9 mouse cellular contexts compared by ENCODE assay signal in the genomic region with DNA sequence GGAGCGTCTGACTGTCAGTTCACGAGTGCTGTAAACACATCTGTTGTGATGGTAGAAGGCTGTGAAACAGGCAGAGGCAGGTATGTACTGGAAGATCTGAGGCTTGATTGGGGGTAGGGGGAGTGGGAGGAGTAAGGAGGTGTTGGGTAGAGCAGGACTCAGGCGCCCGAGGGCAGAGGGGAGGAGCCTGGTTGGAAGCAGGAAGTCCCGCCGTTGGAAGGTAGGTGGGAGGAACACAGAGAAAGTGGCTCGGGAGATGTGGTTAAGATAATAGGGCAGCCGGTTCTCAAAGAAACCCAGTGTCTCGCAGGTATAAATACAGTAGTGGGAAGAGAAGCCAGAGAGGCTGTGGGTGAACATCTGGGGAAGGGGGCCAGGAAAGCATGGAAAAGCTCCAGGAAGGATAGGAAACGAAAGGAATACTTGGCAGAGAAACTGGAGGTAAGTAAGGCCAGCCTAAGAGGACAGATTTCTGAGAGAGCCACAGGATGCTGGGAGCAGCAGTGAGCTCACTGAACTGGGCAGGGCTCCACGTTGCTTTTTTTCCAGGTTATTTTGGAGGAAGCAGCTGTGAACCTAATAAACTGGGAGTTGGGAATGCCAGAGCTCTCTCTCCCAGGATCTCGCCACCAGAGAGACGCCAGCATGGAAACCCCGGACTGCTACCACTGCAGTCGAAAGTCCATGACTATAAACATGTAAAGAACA. TPM values are rescaled to one million over a fixed set of nuclear protein-coding genes. Genes with fewer than 3 reads are reported as not detected.
DNase-seq lines count a peak whose midpoint lies in the region; ATAC-seq lines count a peak whose summit lies in the region.
"Had no signal": no experiment of that assay in that cellular context is flagged by ENCODE, and none has a peak within 500 bp of the region (broad histone marks: within the 10 kb centered on the region; RNA-seq: fewer than 3 reads in every experiment).

No protein-coding gene starts in this region.

- 30% methylated on average over 15 of the region's 15 CpGs for WGBS in forebrain, embryonic 13.5 days
- 5% methylated on average over 15 of the region's 15 CpGs for WGBS in limb, embryonic 12.5 days
- 32% methylated on average over 15 of the region's 15 CpGs for WGBS in midbrain, embryonic 13.5 days

- ATAC-seq in forebrain, embryonic 13.5 days = no peak
- ATAC-seq in hematopoietic stem cell, adult 5-6 weeks (replicated peaks in 1 of 2; ENCODE audit: insufficient read depth in 1 of 2, low FRiP score in 2 of 2, low TSS enrichment in 1 of 2, low read depth in 1 of 2, poor library complexity in 2 of 2, severe bottlenecking in 2 of 2) = peak; percentile 89 to 92
- peak; percentile 52; the same call in 1 of the 2 replicates for ATAC-seq in limb, embryonic 12.5 days (ENCODE audit: insufficient number of reproducible peaks, insufficient read depth, low FRiP score, low TSS enrichment, low read depth)
- no peak for ATAC-seq in midbrain, embryonic 13.5 days

- no peaks in the 10 kb centered on the region for H3K36me3 ChIP-seq in forebrain, embryonic 13.5 days (ENCODE audit: poor library complexity, severe bottlenecking)
- H3K36me3 ChIP-seq in limb, embryonic 12.5 days = no peaks in the 10 kb centered on the region
- no peaks in the 10 kb centered on the region for H3K36me3 ChIP-seq in midbrain, embryonic 13.5 days

- H3K27me3 ChIP-seq in forebrain, embryonic 13.5 days = no peaks in the 10 kb centered on the region
- H3K27me3 ChIP-seq in limb, embryonic 12.5 days = no peaks in the 10 kb centered on the region
- no peaks in the 10 kb centered on the region for H3K27me3 ChIP-seq in midbrain, embryonic 13.5 days

- peak; percentile 82 for DNase-seq in CD4-positive, CD25-positive, alpha-beta regulatory T cell, adult 2 months (ENCODE audit: low read depth, low spot score)
- DNase-seq in adrenal gland, postnatal 14 days = peak; percentile 45
- DNase-seq in urinary bladder, postnatal 14 days (ENCODE audit: low spot score) = peak; percentile 68
- DNase-seq in spleen, adult 12 weeks (ENCODE audit: low spot score) = no peak

- no peak overlapping the region for H3K9ac ChIP-seq in forebrain, embryonic 13.5 days
- 0 out of 2 replicates have a peak overlapping the region, but pooled peaks have one; percentile 8 for H3K9ac ChIP-seq in limb, embryonic 12.5 days (replicated peaks)
- H3K9ac ChIP-seq in midbrain, embryonic 13.5 days (replicated peaks) = peak overlapping the region; percentile 33; the same call in 1 of the 2 replicates

- peaks cover 69% of the 10 kb centered on the region for H3K4me1 ChIP-seq in forebrain, embryonic 13.5 days
- peaks cover 48% of the 10 kb centered on the region for H3K4me1 ChIP-seq in limb, embryonic 12.5 days (replicated peaks)
- H3K4me1 ChIP-seq in midbrain, embryonic 13.5 days (replicated peaks) = peaks cover 73% of the 10 kb centered on the region

- peak overlapping the region; percentile 32 for H3K4me2 ChIP-seq in forebrain, embryonic 13.5 days
- peak overlapping the region; percentile 54 for H3K4me2 ChIP-seq in limb, embryonic 12.5 days
- H3K4me2 ChIP-seq in midbrain, embryonic 13.5 days (replicated peaks) = peak overlapping the region; percentile 26

- H3K4me3 ChIP-seq in forebrain, embryonic 13.5 days = no peak overlapping the region
- H3K4me3 ChIP-seq in limb, embryonic 12.5 days (replicated peaks) = peak overlapping the region; percentile 25
- H3K4me3 ChIP-seq in midbrain, embryonic 13.5 days (replicated peaks) = no peak overlapping the region
- H3K4me3 ChIP-seq: erythroblast, embryonic 14.5 days had no signal

- H3K9me3 ChIP-seq in forebrain, embryonic 13.5 days (replicated peaks) = no peaks in the 10 kb centered on the region
- H3K9me3 ChIP-seq in limb, embryonic 12.5 days = no peaks in the 10 kb centered on the region
- no peaks in the 10 kb centered on the region for H3K9me3 ChIP-seq in midbrain, embryonic 13.5 days

- no peak overlapping the region for H3K27ac ChIP-seq in forebrain, embryonic 13.5 days
- H3K27ac ChIP-seq in limb, embryonic 12.5 days = peak overlapping the region; percentile 64
- H3K27ac ChIP-seq in midbrain, embryonic 13.5 days = 0 out of 2 replicates have a peak overlapping the region, but pooled peaks have one; percentile 21

RNA-seq across cellular contexts. Expression of gene 1700025G04Rik, which starts 5.1 kb away (rescaled TPM):
- total RNA-seq in adrenal gland, postnatal 14 days (2021) = 91.7 and 92.5 TPM in 2 replicates
- 29.1 and 31.5 TPM in 2 replicates for polyA plus RNA-seq in forebrain, embryonic 13.5 days (2015; fragmentation: Nextera tagmentation; extraction: Ambion mirVana)
- total RNA-seq in hematopoietic stem cell, adult 5-6 weeks (2017) = 21.9 and 36.3 TPM in 2 replicates
- polyA plus RNA-seq in limb, embryonic 12.5 days (2016; fragmentation: Nextera tagmentation; extraction: Ambion mirVana) = 28.3 and 31.1 TPM in 2 replicates
- 37.6 and 41.1 TPM in 2 replicates for polyA plus RNA-seq in midbrain, embryonic 13.5 days (2015; fragmentation: Nextera tagmentation; extraction: Ambion mirVana)

Comparison
In these comparisons a context has a peak if more than half of its experiments do, and no peak if none do; other contexts are left out.
1. ATAC-seq: peak in hematopoietic stem cell, adult 5-6 weeks (2 of 2) and limb, embryonic 12.5 days (single experiment); none in forebrain, embryonic 13.5 days (single experiment) and midbrain, embryonic 13.5 days (single experiment).
2. Peak in every context shown above with its lines, with median percentiles within 50 percentile points of each other: H3K4me2 ChIP-seq.